Mouse (Mus musculus): ENCODE results near the gene Surf6. TPM values are rescaled to one million over a fixed set of nuclear protein-coding genes. Genes with fewer than 3 reads are reported as not detected.

Surf6 gene
- total RNA-seq (2021) (10 to 100 TPM; 23.9 to 26.6 TPM), polyA plus RNA-seq (2012; rRNA removed) (5.1 and 5.2 TPM in 2 replicates)
- long read RNA-seq, transcript Surf6-201 (5 exons, 2,971 nt) = major isoform, 35 of 38 reads
- long read RNA-seq, partial matches to known transcripts = 0 of 38 reads
- long read RNA-seq, other reads (novel, unspliced or antisense) = 3 of 38 reads

DNA sequence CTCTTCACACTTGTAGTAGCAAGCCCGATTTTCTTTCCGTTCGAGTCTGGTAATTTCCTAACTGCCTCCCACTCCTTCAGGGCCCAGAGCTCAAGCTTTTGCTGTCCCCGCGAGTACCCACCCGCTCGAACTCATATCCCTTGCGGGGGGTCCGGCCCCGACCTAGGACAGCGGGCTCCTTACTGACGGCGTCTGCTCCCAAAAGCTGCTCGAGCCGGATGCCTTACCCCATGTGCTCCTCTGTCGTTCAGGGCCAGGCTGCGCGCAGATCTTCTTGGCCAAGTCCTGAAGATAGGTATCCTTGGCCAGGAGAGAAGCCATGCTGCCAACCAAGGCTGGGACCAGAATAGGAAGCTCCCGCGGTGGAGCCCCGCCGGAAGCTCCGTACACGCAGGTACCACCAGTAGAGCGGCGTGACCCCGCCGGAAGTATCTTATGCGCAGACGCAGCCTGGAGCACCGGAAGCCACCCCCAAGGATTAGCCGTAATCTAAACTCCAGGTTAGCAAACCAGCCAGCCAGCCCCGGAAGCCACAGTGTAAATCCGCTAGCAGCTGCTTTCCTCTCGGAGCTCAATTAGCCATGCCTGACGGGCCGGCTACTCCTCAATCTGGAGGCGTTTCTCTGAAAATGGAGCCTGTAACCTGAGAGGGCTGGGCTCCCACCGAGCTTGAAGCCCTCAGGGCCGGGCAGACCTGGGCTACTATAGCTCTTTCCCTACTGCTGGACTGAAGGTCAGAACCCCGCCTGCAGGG, at the start of gene Surf6:
Surf6 (minus strand) TSS at position 413 of the 754 bp plus-strand sequence.
- peak; percentile 98 for DNase-seq

DNA sequence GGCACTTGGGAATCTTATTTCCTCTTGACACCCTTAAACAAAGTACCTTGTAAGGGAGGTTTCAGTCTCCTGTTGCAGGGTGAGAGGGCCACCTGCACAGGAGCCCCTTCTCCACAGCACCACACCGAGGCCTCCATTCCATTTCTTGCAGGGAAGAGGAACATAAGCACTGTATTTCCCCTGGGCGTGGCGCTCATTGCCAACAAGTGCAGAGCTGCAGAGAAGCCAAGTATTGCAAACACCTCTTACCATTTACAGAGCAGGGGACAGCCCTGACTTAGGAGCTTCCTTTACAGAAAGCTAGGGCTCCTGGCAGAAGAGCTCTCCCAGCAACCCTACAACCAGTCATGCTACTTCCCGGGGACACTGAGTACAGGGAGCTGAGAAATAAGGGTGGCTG, 49.5 kb upstream of the Surf6 start:
- DNase-seq = no peak

DNA sequence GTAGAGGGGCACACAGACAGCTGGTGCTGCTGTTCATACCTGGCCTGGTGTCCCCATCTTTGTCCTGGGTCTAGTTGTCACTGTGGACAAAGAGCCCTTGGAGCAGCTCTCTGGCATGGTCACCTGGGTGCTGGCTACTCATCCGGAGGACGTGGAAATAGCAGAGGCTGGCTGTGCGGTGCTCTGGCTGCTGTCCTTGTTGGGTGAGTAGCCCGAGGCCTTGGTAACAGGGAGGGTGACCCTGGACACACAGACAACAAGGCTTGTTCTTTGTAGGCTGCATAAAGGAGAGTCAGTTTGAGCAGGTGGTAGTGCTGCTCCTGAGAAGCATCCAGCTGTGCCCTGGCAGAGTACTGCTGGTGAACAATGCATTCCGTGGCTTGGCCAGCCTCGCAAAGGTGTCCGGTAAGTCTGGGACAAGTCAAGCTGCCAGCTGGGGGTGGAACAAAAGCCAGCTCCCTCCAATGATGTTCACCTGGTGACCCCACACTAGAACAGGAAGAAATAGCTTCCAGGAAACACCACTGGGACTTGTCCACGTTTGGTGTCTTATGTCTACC, 48.7 kb upstream of the Surf6 start:
- peak; percentile 56 for DNase-seq

DNA sequence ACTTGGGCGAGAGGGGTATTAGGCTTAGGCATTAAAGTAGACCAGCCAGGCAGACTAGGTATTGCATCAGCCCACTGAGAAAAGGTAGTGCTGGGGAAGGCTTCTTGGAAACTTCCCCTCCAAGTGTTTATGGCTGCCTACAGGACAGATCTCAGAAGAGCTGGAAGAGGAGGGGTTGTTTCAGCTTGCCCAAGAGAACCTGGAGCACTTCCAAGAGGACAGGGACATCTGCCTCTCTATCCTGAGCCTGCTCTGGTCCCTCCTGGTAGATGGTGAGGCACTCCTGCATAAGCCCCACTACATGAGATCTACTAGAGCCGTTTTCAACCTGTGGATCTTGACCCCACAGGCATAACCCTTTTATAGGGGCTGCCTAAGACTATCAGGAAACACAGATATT, 47.7 kb upstream of the Surf6 start:
- DNase-seq = no peak

DNA sequence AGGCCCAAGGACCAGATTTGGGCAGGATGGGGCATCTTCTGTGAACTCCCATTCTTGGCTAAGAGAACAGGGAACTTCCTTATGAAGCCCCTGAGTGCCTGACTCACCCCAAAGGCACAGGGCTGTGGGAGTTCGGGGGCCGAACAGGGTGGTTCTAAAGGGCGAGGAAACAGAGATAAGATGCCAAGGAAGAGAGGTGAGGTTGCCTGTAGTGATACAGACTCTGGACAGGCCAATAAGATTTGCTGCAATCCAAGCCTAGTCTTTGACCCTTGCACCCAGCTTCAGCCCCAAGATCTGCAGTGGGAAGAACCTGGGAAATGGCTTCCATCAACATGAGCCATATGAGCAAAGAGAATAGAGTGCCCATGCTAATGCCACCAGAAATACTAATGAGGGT, 40.6 kb upstream of the Surf6 start:
- DNase-seq = no peak

DNA sequence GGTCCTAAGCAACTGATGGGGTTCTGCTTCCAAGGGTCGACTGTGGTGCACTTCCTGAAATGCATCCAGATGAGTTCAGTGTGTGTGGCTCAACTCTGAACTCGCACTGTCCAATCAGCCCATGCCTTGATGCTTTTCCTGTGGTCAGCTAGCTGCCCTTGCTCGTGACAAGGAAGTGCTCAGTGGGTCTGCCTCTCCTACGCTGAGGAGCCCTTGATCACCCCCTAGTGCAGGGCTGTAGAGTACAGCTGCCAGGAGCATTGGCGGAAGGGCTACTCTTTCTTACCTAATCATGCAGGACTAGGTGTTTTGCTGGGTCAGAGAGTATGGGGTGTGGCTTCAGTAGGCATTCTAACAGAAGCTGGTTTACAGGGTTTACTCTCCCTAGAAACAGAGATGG, 38.9 kb upstream of the Surf6 start:
- no peak for DNase-seq

DNA sequence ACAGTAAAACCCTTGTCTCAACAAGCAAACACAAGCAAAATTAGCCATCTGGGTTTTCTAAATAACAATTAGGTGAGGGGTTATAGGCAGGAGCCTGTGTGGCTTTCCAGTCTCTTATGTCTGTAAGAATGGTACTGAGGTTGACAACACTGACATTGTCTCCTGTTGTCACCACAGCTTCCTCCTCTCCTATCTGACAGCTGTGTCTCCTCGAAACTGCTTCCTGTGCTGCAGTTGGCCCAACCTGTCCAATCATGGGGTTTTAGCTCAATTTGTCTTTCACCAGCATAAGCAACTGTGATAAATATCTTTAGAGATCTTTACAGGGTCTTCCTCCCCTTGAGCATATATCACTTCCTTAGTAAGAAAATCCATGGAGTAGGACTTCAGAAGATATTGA, 33.7 kb upstream of the Surf6 start:
- DNase-seq = no peak

DNA sequence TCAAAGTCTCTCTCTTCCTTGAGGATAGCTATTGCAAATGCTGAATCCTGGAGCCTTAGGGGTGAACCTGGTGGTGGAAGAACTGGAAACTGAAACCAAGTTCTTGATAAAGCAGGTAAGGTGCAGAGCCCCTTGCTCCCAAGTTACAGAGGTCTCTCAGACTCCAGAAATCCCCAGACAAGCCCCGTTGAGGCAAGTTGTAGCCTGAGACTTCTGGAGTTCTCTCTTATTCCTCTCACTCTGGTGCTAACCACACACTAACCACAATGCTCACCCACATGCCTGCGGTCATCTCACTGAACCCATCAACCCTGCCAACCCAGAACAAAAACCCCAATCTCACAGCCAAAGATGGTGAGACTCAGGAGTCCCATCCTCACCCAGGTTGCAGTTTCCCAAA, 32.6 kb upstream of the Surf6 start:
- DNase-seq = no peak

DNA sequence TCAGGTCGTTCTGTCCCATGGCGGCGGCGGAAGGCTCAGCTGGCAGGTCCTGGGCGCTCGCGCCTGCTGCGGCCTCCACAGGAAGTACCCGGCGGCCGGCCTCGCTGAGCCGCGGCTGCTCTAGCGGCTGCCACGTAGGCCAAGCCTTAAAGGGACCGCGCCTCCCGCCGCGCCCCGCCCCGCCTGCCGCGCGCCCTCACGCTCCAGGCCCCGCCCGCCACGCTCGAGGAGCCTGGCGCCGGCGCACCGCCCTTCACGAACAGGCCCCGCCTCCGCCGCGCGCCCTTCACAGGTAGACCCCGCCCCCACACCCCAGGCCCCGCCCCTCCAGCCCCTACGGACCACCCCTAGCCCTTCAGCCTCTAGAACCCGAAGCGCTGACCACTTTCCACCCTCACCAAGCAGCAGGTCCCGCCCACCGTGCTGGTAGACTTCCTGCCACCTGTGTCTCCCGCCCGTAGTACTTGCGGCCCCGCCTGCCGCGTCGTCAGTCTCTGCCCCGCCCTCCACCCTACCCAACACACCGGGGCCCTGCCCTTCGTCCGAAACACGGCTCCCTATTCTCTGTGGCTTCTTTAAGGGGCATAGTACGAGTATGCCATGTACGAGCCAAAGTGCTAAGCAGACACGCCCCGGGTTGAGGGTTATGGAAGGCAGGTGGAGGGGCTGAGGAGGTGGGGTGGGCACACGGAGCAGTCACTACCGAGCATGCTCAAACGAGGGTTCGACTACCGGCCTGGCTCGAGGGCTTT, 30.8 kb upstream of the Surf6 start, which contains the start of the genes Surf4 and Stkld1:
Surf4 (minus strand) TSS at position 625 of the 752 bp plus-strand sequence.
Stkld1 (plus strand) TSS at position 744 of the 752 bp plus-strand sequence.
- DNase-seq = peak; percentile 97

DNA sequence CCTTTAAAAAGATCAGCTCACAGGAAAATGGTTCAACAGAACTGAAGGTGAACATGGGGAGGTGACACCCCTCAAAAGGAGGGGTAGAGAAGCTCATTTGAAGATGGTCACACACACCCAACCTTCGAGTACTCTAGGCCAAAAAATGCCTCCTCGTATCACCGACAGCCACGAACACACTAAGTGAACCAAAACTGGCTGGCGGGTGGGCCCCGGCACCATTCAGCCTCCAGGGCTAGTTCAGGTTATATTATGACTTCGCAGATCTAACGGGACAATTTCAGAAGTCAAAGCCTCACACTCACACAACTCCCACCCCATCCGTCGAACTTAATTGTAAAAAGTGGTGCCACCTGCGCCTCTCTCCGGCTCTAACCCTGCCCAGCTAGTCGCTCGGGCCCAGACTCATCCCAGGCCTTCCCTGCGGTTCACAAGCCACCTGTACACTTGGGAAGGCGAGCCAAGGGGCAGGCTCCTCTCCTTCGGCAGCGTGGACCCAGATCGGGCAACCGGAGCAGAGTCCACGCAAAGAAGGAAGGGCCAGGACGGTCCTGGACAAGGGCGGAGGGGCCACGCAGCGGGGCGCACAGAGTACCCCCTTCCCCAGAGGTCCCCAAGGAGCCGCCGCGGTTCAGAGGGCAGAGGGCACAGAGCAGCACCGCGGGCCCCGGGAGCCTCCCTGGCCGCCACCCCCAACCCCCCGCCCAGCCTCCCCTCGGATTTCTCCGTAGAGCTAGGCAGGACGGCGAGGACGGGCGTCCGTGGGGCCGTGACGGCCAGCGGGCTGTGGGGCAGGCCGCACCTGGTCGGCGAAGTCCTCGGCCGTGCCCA, 30.0 kb upstream of the Surf6 start:
- no peak for DNase-seq

DNA sequence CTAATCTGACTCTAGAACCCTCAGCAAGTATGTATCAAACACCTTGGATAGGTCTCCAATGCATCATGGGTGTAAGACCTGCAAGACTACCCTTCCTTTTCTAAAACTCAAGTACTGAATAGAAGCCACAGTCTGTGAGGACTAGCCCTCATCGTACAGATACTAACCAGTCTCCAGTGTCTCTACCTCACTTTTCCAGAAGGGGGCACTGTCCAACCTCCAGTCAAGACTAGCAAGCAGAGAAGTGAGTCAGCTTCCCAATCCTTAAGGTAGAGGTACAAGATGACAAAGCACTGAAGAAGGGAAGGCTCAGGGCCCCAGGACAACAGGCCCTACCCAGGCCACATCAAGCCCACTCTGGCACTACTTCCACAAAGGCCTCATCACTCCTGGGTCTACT, 27.7 kb upstream of the Surf6 start:
- peak; percentile 78 for DNase-seq

DNA sequence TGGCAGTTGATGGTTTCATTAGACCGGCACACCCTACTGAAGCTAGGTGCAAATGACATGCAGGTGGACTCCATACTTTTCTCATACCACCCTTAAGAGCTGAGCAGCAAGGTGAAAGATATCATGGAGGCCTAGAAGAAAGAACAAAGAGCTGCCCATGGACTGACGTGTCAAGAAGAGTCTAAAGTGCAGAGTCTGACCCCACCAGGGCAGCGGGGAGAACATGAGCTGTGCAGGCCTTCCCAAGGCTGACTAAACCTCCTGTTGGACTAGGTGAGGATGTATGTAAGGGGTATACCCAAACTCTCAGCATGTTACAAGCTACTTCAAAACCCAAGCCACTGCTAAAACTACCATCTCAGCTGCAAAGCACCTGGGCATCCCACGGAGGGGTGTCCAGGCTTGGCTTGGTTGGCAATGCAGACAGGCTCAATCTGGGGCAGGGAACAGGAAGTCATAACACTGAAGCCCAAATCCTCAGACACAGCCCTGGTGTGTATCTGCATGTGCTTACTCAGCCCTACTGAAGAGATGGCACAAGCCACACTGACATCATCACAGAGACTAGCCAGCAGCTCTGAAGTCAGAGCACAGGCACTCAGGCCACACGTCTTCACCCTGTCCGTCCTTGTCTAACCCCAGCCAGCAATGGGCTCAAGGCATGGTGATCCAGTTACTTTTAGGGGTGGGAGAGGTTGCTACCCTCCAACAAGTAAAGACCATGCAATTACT, 25.2 kb upstream of the Surf6 start:
- peak; percentile 47 for DNase-seq

DNA sequence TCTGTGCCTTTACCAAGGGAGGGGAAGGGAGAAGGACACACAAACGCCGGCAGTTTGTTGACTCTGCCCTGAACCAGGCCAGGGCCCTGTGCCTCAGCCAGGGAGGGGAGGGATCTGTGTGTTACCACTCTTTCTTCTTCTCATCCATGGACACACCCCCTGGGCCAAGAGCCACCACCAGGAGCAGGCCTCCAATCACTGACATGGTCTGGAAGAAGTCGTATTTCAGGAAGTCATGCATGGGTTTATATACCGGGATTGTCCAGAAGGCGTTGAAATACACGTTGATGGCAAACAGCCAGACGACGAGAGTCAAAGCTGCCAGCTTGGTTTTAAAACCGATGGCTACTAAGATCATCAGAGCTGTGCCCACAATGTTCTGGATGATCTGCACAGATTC, 19.1 kb upstream of the Surf6 start:
- peak; percentile 84 for DNase-seq

DNA sequence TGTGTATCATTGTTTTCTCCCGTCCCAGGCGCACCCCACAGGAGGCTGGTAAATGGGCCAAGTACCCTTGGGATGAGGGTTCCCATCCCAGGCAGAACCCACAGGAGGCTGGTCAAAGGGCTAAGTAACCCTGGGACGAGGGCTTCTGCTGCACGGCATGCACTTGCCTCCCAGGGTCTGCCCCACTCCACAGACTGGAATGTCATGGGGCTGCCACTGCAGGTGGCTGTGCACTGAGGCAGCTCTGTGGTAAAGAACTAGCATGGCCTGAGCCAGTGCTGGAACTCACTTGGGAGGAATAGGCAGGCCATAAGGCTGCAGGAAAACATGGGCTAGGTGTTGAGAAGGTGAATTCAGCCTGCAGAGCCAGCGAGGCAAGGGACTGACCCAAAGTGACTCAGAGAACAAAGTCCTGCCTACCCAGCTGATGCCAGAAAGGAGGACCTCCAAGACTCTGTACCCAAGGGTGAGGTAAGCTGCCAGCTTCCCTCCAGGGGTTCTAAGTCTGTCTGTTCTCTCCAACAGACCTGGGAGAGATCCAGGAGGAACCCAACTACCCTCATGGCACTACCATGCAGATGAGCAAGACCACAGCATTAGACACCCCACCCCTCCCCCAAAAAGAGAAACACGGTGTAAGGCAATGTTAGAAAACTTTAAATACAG, 17.6 kb upstream of the Surf6 start:
- no peak for DNase-seq

DNA sequence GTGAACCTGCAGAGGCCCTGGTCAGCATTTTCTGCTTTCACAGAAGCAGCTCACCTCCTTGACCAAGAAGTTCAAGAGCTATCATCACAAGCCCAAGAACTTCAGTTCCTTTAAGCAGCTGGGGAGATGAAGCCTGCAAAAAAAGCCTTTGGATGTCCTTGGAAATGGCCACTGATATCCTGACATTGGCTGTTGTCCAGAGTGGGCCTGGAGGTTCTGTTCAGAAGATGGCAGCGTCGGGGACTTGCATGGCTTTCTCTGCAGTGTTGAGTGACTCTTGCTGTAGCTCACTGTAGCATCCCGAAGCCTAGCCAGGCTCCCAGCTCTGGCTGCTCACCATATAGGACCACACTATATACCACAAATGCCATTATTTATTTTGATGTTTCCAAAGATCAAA, 17.0 kb upstream of the Surf6 start:
- DNase-seq = peak; percentile 56

DNA sequence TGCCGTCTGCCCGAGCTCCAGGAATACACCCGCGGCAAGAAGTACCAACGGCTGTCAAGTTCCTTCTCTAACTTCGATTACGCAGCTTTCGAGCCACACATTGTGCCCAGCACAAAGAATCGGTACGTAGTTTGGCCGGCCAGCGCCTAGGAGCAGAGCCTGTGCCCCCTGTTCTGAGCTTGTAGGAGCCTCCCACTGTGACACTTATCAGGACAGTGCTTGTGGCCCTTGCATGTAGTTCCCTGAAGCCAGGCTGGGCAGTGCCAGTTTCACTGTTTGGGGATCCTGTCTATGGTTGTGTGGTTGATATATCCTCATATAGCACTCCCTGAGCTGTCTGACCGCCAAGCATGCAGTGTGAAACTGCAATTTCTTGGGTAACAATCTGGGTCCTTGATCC, 14.1 kb upstream of the Surf6 start:
- DNase-seq = no peak

DNA sequence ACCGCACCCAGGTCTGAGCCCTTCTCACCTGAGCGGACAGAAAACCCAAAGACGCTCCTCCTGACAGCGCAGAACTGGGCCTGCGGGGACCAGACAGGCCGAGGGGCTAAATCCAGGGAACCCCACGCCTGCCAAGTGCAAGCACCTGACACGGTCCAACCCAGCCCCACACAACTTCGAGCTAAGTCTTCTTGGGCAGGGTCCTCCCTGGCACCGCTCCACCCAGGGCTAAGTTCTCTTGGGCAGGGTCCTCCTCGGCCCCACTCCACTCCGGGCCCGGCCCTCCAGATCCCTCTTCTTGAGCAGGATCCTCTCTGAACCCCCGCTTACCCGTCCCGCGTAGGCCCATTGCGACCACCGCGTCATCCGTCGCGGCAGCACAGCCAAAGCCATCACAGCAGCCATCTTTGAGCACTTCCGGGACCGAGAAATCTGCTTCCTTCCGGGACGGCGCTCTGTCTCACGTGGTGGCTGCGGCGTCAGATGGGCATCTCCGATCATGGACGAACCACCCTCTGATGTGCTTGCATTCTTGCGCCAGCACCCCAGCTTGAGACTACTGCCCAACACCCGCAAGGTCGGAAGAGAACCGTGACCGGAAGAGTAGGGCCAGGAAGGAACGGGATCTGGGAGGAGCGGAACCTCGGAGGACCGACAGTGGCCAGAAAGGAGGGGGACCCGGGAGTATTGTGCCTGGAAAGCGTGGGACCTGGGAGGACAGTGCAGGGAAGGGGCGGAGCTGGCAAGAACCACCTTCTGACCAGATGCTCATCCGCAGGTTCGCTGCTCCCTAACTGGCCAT, 13.4 kb upstream of the Surf6 start, which contains the start of the genes Surf2 and Surf1:
Surf2 (plus strand) TSS at position 441 of the 802 bp plus-strand sequence.
Surf1 (minus strand) TSS at position 604 of the 802 bp plus-strand sequence.
- DNase-seq = peak; percentile 90

DNA sequence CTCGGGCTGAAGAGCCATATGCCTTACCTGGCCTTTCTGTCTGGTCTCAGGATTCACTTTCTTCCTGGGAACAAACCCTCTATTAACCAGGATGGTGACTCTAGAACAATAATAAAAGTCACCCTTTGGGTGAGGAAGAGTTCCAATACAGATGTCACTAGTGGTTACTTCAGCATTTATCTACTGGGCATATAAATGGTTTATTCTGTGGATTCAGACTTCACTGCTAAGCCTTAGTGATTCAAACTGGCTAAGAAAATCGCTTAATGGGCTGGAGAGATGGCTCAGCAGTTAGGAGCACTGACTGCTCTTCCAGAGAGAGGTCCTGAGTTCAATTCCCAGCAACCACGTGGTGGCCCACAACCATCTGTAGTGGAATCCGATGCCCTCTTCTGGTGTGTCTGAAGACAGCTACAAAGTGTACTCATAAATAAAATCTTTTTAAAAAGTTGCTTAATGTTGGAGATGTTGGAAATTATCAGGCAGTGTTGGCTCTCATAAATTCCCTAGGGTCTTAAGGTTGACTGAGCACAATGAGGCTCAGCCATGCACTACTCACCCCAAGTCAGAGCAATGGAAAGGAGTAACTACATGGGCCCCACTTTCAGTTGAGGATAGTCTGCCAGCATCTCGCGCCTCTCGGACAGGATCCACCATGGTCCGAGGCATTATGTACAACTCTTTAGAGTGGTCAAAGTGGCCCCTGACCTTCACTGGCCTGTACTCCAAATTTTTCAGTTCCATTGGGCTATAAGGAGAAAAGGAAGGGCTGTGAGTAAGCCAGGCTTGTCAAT, 11.7 kb upstream of the Surf6 start:
- no peak for DNase-seq

Data from adrenal gland, adult 2 months (tissue).